Mouse (Mus musculus) spleen, adult 2 months (tissue): ENCODE results near the gene Gpr68.

Experiments
- CTCF ChIP-seq: fragments of 200-500 bp; IDR thresholded peaks from 2 replicates; pipeline ENCODE4 v1.5.1; 2011; ENCODE audit warnings: mild to moderate bottlenecking, inconsistent platforms; ENCODE audit not compliant: insufficient read depth, insufficient read length, insufficient replicate concordance; ENCODE audit errors: extremely low read depth
- POLR2A ChIP-seq: fragments of 200-500 bp; IDR thresholded peaks from 2 replicates; pipeline ENCODE4 v1.6.1; 2011; ENCODE audit warnings: low read depth, low read length, inconsistent platforms

DNA sequence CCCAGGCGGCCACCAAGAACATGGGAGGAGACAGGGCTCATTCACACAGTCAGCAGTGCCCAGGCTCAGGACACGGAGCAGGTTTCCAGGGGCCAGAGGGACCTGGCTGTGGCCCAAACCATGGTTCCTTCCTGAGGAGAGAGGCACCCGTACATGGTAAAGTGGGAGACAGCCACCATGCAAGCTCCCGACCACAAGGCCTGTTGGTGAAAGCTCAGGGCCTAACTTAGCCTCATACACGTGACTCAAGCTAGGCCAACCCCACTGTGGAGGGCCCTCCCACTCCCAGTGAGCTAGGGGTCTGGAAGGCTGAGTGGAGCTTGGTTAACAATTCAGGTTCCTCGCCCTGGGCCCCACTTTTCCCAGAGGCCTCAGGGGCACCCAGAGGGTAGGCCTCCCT is 30.1 kb downstream of the Gpr68 start:
- no peak for TF ChIP-seq CTCF
- no peak for TF ChIP-seq POLR2A
